Mouse (Mus musculus) retina, postnatal 1 day (tissue): ENCODE results near the gene Ifrd1.
"Not testable (repeated sequence)": the region's sequence is repeated elsewhere in the genome, so short reads cannot be mapped to it uniquely, and the experiment has no call there.

ENCODE experiments used
- DNase-seq: peaks from one replicate; pipeline ENCODE4 v3.0.0-alpha.2; 2012

Ifrd1 gene

DNA sequence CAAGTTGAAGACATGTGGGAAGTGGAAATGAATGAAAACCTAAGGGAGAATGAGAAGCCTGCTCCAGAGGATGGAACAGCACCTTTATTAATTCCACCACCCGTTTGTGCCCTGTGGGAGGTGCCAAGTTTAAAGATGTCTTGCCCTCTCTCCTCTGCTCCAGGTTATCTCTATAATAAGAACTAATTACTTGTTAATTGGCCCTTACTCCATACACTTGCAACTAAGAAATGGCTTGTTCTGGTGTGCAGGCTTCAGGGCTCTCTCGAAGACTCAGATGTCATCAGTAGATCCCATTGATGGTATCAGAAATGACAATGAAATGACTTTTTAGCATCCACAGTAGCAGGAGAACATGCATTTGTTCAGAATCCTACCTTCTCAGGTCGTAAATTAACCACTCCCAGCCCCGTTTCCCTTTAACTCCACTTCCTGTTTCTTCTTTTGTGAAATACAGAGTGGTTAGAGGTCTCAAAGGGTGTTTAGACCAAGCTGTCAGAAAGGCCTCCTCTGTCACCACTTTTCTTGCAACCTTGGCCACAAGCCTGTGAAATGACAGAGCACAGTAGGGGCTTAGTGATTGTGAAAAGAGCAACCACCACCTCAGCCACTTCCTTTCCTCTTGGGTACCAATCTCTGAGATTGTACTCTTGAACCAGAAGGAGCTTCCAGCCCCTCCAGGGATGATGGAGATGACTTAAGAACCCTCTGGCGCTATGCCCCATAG, at the start of gene Ifrd1:
Gene Ifrd1, minus strand, starts transcription at position 51 of the 727 bp plus-strand sequence.
- DNase-seq = no peak

DNA sequence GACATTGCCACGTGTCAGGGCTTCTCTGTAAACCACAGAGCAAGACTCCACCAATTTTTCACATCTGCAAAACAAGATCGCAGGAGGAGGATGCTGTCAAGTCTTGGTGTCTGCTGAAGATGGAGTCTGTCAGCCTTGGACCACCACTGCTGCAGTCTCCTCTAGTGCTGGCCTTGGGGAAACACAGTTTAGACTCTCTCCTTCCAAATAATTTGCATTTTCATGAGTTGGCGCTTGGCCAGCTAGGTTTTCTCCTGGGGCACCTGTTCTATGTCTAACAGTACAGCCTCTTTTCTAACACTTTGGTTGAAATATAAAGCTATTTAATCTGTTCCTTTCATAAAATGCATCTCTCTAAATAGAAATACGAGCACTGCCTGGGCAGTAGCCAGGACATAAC, 38.2 kb upstream of the Ifrd1 start:
- no peak for DNase-seq

DNA sequence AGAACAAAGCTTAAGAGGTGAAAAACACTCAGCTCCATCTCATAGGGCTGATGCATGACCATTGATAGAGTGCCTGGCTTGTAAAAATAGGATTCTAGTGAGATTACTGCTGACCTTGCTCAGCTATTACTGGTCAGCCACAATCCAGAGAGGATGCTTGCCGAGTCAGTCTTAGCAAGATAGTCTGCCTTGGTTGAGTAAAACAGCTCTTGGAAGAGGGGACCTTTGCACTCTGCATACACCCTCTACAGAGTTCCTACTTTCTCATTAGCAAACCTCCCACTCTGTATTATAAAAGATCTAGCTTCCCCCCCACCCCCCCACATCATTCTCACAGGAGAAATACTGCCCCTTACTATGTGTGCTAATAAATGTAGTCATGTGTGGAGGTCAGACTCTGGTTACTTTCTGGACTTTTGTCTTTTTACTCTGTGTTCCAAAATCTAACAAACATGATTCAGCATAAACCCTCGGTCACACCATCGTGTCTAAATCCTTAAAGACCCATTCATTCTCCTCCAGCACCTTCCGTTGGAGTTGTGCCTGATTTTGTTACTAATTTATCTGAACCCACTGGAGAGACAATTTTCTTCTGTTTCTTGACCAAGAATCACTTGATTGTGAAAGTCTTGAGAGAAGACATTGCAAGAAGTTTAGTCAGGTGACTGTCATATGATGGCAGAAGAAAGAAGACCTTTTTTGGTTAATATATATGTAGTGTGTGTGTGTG, 32.5 kb upstream of the Ifrd1 start:
- DNase-seq = no peak

DNA sequence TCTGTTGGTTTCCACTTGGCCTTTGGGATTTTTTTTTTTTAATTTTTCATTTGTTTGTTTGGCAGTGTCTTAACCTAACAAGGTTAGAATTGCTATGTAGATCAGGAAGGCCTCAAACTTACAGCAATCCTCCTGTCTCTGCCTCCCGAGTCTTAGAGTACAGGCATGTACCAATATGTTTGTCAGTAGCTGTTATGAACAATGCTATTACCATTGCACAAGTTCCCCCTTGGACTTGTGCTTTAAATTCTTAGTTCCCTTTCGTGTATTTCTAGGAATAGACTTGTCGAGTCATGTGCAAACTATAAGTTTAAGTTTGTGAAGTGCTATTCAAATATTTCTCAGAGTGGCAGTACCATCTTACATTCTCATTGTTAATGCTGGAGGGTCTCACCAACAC, 29.3 kb upstream of the Ifrd1 start:
- no peak for DNase-seq

DNA sequence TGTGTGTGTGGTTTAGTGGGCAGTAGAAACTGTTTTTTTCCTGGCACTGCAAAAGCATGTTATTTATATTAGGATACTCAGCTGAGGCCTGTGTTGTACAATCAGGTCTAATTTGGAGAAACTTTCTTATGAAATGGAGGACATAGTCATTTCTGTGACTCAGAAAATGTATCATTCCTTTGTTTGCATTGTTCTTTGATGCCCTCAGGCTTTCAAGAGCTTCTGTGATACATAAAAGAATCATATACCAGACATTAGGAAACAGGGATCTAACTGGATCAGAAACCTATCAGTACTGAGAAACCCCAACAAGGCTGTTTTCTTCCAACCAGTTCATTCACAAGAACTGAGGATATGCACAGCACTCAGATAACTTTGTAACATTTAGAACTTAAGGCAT, 26.6 kb upstream of the Ifrd1 start:
- no peak for DNase-seq

DNA sequence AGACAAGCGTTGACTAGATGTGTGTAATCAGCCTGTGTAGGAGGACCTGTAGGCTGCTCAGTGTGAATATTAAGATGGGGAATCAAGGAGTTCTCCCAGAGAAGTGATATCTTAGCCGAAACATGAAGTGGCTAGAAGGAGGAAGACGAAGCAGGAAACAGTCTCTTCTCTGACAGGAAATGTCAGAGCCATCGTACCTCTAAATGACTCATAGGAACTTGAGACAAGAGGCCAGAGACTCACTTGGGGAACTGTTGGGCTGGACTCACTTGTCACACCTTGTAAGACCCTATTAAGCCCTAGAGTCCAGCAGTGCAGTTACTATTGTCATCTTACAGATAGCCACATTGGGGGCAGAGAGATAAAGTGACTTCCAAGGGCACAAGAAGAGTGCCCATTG, 25.0 kb upstream of the Ifrd1 start:
- no peak for DNase-seq

DNA sequence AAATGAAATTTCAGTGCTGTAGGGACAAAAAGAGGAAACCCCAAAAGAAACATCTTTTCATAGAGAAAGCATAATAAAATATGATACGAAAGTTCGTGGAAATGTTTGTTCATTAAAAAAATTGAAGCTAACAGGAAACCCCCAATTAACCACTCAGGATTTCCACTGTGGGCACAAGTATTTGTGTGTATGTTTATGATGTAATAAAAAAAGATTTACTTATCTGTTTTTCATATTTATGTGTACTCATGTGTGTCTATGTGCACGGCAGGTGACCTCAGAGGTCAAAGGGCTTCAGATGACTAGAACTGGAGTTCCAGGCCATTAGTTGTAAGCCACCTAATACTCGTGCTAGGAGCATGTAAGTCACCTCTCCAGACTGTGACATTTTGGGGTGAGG, 24.4 kb upstream of the Ifrd1 start:
- no peak for DNase-seq

DNA sequence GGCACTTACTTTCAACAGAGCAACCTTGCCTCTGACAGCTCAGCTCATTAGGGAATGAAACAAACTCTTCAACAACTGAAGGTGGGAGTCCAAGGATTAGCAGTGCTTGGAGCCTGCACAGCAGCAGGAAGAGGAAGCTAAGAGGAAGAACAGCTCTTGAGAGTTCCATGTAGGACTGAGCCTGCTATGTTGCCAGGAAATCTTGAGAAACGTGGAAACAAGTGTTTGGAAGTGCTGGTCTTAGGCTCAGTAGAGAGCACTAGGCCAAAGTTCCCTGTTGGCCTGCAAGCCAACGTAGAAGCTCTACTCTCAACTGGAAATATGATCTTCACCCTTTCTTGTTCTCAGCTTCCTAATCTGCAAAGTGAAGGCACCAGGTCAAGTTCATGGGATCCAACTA, 20.0 kb upstream of the Ifrd1 start:
- no peak for DNase-seq

DNA sequence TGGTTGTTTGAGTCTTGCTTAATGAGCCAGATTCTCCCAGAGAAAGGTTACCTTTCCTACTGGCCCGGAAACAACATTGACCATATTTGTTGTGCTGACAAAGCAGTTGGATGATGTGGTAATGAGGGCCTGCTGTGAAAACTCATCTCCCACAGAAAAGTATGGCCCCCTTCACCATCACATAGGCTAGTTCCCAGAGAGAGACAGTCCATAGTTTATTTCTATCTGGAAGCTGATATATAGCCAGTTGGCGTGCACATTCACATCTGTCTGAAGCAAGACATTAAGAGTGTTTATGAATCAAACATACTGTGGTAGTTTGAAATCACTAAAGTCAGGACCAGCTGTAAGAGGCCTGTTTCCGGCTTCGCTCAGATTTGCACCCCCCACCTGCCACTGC, 15.4 kb upstream of the Ifrd1 start:
- no peak for DNase-seq

DNA sequence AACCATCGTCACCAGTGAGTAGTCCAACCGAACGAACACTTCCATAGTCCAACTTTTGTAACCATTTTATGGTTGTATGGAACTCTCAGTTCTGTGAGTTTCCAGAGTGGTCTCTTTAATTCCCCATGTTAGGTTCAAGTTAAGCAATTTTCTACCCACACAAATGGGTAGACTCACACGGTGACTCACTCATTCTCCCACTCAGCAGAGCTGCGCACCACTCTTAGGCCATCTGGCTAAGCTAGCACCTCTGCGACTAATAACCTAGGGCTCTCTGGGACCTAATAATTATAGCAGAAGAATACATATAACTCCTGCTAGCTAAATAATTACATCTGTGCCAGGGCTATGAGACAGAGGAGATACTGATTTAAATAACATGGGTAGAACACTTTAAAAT, 14.7 kb upstream of the Ifrd1 start:
- DNase-seq = no peak

DNA sequence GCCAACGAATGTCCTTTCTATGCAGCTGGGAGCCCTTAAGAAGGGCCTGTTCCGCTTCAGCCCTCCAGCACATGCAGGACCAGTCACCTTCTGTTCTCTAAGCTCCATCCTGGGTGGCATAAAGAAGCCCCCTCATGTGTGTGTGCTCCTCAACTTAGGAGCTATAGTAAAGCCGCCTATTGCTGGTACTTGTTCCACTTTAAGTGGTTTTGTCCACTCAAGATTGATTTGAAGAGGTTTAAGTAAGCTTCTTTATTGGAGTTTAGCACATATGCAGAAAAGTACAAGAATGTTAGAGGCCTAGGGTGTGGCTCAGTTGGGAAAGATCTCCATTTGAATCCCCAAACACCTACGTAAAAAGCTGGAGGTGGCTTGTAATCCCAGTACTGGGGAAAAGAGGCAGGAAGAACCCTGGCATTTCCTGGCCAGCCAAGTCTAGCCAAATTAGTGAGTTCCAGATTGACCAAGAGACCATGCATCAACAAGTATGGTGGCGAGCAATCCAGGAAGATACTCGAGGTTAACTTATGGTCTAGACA, 10.2 kb upstream of the Ifrd1 start:
- DNase-seq = no peak

DNA sequence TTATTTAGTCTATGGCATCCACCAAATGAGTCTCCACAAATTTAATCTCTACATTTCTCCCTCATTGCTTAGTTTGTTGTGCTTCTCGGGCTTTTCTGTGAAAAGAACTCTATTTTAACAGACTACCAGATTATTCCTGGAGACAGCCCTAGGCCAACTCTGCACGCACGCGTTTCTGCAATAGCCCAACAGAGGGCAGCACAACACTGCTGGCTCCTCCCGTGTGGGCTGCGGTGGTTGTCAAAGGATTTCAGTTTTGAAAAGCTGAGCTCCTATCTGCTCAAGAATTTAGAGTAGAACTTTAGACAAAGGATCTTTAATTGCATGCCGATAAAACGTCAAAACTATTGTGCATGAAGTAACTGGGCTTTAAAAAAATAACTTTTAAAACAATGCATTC, 8.9 kb upstream of the Ifrd1 start:
- DNase-seq = peak; percentile 76

DNA sequence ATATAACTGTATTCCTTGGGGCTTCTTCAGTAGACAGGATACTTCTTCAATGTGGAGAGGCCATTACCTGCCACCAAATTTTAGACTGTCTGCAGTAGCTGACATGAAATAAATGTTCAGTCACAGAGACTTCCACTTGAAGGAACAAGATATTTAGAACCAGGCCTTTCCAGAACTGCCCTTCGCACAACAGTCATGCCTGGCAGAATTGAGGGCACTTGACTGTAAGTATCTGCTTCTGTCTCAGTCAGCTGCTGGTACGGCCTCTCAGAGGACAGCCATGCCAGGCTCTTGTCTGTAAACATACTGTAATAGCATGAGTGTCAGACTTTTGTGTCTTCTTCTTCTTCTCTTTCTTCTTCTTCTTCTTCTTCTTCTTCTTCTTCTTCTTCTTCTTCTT, 8.2 kb upstream of the Ifrd1 start:
- no peak for DNase-seq

DNA sequence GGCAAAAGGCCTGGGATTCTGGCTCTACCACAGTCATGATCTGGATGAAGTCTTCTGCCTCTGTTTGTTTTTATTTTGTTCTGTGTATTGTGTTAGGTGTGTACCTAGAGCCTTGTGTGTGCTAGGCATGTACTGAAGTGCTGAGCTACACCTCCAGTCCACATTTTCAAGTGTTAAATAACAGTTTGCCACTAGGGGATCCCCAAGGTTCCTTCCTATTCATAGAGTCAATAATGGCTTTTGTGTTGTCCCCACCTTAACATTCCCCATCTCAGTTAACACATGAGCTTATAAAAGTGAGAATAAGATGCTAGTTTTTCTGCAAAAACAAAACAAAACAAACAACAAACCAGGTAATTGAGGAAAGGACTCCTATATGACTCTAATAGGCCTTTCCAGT, 7.7 kb upstream of the Ifrd1 start:
- DNase-seq = no peak

DNA sequence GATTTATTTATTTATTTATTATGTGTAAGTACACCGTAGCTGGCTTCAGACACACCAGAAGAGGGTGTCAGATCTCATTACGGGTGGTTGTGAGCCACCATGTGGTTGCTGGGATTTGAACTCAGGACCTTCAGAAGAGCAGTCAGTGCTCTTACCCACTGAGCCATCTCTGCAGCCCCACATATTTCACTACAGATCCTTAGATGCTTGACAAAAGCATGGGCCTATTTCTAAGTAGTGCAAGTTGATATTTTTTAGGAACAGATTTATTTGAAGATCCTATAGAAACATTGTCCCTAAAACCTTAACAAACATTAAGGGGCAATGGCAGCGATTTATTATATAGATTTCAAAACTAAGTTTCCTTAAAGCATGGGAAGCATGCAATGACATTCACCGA, 7.0 kb upstream of the Ifrd1 start:
- not testable (repeated sequence) for DNase-seq

DNA sequence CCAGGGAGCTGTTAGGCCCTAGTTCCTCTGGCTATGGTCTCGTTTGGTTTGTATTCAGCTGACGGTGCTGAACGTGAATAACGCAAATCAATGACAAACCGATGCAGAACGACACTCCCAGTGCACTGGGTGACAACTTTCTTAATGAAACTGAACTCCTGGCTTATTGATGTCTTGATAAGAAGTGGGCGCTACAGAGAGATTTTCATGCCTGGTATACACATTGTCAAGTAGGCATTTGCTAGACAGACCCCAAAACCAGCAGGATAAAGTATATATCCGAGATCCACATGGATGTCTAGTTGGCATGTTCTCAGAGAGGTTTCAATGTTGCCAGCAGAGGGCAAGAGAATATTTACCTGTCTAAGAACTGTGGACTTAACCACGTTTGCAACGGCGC, 6.4 kb upstream of the Ifrd1 start:
- no peak for DNase-seq

DNA sequence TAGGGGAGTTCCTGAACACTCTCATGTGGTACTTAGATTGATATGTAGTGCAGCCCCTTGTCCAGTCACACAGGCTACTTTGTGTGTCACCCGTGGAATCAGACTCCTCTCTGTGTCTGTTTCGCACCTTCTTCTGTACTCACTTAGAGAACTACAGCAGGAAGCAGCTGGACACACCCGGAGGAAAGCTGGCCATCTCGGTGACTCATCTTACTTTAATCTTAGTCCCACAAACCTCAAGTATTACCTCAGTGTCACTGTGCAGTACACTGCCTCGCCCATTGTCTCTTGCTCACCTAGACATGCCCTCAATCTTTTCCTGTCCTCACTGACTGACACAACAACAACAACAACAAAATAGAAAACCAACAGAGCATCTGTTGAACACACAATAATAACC, 4.9 kb upstream of the Ifrd1 start:
- DNase-seq = no peak

DNA sequence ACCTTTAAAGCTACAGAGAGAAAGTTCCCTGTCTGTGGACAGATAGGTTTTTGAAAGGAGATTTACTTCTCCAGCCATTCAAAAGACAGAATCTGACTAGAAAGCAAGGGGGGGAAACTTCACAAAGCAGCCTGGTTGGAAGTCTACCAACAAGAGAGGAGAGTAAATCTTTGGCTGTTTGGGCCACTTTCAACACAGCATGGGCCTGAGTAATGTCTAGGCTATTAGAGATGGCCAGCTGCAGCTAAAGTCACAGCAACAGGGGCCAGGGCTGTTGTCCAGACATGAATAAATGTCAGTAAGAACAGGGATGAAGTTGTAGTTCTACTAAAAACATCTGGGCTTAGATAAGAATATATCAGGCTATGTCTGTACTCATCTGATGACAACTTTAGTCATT, 2.0 kb upstream of the Ifrd1 start:
- DNase-seq = no peak

DNA sequence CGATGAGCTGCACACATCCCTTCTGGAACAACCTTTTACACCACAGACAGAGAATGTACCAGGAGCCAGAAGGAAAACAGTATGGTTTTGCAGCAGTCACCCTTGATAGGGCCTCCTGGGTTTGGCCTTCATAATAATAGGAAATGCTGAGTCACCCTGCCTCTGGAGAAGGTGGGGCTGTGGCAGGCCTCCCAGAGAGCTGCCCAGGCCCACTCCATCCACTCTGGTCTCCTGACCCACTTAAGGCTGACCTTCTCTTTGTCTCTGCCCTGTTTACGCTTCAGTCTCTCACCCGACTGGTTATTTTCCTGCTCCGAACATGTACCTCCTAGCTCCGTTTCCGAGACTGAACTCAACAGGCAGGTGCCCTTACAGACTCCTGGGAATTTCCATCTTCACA, 328 bp downstream of the Ifrd1 start:
- DNase-seq = peak; percentile 74

DNA sequence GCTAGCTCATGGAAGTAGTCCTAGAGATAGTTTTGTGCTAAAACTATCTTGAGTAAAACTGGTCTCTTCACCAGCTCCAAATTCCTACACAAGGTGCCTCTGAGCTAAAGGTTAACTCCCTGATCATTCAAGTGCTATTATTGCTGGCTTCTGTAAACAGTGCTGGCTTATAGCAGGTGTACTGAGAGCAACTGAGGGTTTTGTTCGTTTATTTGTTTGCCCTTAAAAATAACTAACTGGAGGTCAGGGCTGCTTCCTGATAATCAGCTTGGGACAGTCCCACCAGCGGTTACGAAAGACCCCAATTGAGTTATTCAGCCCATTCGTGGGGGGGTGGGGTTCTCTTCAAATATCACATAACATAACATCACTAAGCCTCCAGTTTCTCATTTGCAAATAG, 920 bp downstream of the Ifrd1 start:
- DNase-seq = no peak

DNA sequence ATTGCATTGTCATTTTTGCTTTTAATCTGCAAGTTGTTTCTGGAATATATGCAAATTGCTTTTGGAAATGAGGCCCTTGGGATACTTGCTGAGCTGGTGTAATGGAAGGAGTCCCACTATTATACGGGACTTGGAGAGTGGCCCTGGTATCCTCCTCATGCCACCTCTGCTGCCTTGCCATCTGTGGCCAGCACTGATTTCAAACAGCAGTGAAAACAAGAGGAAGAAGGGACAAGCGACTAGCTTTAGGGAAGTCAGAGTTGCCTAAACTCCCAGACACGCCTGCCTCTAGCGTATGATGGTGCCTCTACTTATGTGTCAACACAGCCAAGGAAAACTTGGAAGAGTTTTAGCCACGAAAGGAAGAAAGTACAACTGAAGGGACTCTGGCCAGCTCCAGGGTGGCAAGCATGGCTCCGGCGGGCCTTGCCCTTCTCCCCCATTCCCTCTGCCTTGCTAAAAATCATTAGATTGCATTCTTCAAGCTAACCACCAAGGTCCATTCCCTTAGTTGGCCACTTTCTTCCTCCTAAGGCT, 2.8 kb downstream of the Ifrd1 start:
- no peak for DNase-seq

DNA sequence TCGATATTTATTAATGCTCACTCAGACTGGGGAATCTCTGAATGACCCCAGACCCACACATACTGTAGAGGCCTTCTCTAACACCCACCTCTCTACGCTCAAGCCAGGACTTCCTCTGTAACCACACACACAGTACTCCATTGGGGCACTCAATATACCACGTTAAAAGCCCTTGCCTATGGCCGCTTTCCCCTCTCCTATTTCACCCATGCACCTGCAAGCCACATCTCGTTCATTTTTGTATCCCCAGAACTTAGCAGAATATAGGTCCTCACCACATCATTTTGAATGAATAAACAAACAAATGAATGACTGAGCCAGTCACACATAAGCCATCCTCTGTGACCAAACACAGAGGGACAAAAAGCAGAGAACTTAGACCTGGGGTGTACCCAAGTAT, 3.4 kb downstream of the Ifrd1 start:
- no peak for DNase-seq

DNA sequence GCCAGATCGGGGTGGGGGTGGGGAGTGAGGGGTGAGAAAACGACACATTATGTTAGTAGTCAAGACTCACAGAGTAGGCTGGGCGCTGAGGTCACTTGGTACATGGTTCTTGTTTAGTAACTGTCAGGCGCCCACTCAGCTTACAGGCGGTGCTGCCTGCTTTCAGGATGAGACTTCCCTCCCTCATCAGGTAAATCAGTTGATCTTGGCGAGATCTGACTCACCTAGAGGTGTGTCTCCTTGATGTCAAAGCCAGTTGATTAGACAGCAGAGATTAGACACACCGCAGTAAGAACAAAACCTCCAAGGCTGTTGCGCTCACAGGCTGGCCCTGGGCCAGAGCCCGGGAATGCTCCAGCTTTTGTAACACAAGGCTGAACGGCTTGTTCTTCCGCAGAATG, 4.5 kb downstream of the Ifrd1 start:
- peak; percentile 44 for DNase-seq

DNA sequence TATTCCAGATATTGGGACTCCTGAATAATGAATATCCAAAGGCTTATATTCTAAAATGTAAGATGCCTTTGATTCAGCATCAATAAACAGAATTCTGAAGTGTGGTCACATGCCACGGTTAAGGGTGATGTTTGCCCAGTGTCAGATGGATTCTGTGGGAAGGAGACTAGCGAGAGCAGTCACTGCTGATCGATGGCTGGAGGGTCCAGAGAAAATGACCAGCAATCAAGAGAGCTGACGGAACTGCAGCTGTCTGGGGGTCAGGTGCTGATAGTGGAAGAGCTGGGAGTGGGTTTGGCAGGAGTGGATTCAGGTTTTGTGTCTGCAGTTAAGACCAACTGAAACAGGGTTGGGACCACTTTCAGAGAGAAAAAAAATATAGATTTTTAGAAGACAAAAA, 5.1 kb downstream of the Ifrd1 start:
- no peak for DNase-seq
